Mouse (Mus musculus) intestine, embryonic 14.5 days (tissue): ENCODE measurements around the gene Gmpr2. TPM values are rescaled to one million over a fixed set of nuclear protein-coding genes. Genes with fewer than 3 reads are reported as not detected.

Experiments used
- ATAC-seq: fragments of 200-750 bp; cut with Nextera tagmentation; replicated peaks from 2 replicates; pipeline ENCODE4 v1.8.0; 2017; ENCODE audit warnings: low read depth, moderate number of reproducible peaks, moderate TSS enrichment, moderate library complexity; ENCODE audit not compliant: low FRiP score, low TSS enrichment
- DNase-seq: peaks from one replicate; pipeline ENCODE4 v3.0.0-alpha.2; 2018; ENCODE audit warnings: low spot score
- H3K27ac ChIP-seq: fragments of 300-500 bp; sonication (generic); 2 replicates; pipeline ENCODE4 v1.5.1; 2014; ENCODE audit warnings: low read depth, mild to moderate bottlenecking, control low read depth
- H3K27me3 ChIP-seq: fragments of 300-500 bp; sonication (generic); replicated peaks from 2 replicates; pipeline ENCODE4 v1.6.1; 2014; ENCODE audit warnings: low read length, control low read depth; ENCODE audit not compliant: control insufficient read depth, insufficient read depth
- H3K36me3 ChIP-seq: fragments of 300-500 bp; sonication (generic); 2 replicates; pipeline ENCODE4 v1.6.1; 2014; ENCODE audit warnings: low read length, control low read depth; ENCODE audit not compliant: control insufficient read depth, insufficient read depth
- H3K4me1 ChIP-seq: fragments of 300-500 bp; sonication (generic); replicated peaks from 2 replicates; pipeline ENCODE4 v1.6.1; 2014; ENCODE audit warnings: low read length, control low read depth, mixed read lengths; ENCODE audit not compliant: control insufficient read depth, insufficient read depth
- H3K4me2 ChIP-seq: fragments of 300-500 bp; sonication (generic); 2 replicates; pipeline ENCODE4 v1.6.1; 2014; ENCODE audit warnings: low read length
- H3K4me3 ChIP-seq: fragments of 300-500 bp; sonication (generic); 2 replicates; pipeline ENCODE4 v1.5.1; 2014; ENCODE audit warnings: low read depth, low read length, control low read depth, mixed read lengths
- H3K9ac ChIP-seq: fragments of 300-500 bp; sonication (generic); 2 replicates; pipeline ENCODE4 v1.6.1; 2014; ENCODE audit warnings: mild to moderate bottlenecking, low read length
- H3K9me3 ChIP-seq: fragments of 300-500 bp; sonication (generic); 2 replicates; pipeline ENCODE4 v1.6.1; 2016; ENCODE audit warnings: low read length, control low read depth; ENCODE audit not compliant: control insufficient read depth
- WGBS: fragments of 180-500 bp; shearing (Covaris S2); extraction: QIAGEN DNeasy Blood & Tissue Kit; methylation state at CpG from one replicate; pipeline ENCODE4 v1.1.7; 2014; 5-methylcytosine and 5-hydroxymethylcytosine counted together
- polyA plus RNA-seq: library from polyadenylated mRNA; unstranded; fragments of >200 nt; fragmentation: Nextera tagmentation; extraction: Ambion mirVana; gene quantifications from 2 replicates; pipeline ENCODE4 v1.2.1, GENCODE M21; 2014

Gene Gmpr2
- polyA plus RNA-seq, 1 experiment from 2014 or later: 53.5 TPM

DNA sequence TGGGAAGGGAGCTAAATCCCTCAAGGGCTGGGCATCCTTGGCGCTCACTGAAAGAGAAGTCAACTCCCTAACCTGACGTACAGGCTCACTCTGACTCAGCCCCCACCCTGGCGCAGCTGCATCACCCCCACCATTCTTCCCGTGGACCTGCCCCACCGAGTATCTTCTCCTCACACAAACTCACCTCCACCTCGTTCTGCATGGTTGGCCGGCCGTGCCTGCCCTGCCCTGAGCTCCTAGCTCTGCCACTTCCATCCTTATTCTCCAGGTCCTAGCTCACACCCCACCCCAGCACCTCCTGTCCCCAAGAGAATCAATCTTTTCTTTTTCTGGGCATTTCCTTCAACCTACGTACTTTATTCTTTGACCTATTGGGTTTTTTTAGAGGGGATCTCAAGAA lies 29.4 kb downstream of the Gmpr2 start:
- Histone ChIP-seq H3K4me3 (no peak overlapping the region), H3K27ac (no peak overlapping the region), H3K9ac (no peak overlapping the region), H3K4me2 (no peak overlapping the region), H3K4me1 (no peaks in the 10 kb centered on the region), H3K9me3 (no peaks in the 10 kb centered on the region), H3K27me3 (no peaks in the 10 kb centered on the region), H3K36me3 (no peaks in the 10 kb centered on the region)
- WGBS: 58% methylated on average over 9 of the region's 9 CpGs
- ATAC-seq (no peak), DNase-seq (no peak)

DNA sequence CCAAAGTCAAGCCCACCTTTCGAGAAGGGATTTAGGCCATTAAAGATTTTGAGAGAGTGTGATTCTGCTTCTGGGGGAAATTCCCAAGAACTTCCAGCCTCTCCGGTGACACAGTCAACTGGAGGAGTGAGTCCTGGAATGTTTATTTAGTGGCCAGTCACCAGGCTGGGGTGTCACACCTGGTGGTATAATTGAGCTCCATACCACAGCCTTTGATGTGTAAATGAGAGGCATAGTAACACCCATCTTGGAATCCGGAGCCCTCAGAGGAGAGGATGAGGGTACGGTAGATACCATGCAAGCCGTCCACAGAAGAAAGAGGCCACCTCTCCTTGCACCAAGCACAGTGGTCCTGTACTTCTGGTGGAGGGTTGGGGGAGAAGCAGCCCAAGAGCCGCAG lies 31.0 kb downstream of the Gmpr2 start:
- Histone ChIP-seq H3K4me3 (no peak overlapping the region), H3K27ac (no peak overlapping the region), H3K9me3 (no peaks in the 10 kb centered on the region), H3K27me3 (no peaks in the 10 kb centered on the region), H3K36me3 (no peaks in the 10 kb centered on the region), H3K4me1 (no peaks in the 10 kb centered on the region), H3K4me2 (no peak overlapping the region), H3K9ac (no peak overlapping the region)
- no peak for DNase-seq
- ATAC-seq: no peak
- whole genome bisulfite sequencing: 45% methylated on average over 6 of the region's 6 CpGs

DNA sequence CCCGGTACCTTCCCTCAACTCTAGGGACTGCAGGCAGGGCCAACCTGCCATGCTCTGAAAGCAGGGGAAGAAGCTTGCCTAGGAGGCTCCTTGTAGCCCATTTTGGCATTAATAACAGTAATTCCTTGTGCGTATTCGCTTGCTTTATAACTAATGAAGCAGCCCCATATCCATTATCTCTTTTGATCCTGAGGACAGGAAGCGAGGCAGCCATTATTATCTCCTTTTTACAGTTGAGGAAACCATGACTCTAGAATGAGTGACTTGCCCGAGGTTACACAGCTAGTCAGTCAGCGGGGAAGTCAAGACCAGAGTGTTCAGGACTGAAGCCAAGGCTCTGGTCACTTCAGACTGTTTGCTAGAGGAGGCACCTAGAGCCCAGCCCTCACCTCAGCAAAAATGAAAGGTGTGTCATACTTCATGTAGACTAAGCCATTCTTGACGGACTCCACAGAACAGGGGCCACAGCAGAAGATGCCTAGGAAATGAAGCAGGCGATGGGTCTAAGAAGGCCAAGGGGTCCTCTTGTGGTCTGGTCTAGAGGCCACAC lies 34.4 kb downstream of the Gmpr2 start:
- Histone ChIP-seq H3K36me3 (no peaks in the 10 kb centered on the region), H3K4me1 (no peaks in the 10 kb centered on the region), H3K9ac (no peak overlapping the region), H3K4me3 (no peak overlapping the region), H3K27ac (no peak overlapping the region), H3K27me3 (no peaks in the 10 kb centered on the region), H3K9me3 (no peaks in the 10 kb centered on the region), H3K4me2 (no peak overlapping the region)
- no peak for DNase-seq
- 86% methylated on average over 8 of the region's 8 CpGs for WGBS
- no peak for ATAC-seq

DNA sequence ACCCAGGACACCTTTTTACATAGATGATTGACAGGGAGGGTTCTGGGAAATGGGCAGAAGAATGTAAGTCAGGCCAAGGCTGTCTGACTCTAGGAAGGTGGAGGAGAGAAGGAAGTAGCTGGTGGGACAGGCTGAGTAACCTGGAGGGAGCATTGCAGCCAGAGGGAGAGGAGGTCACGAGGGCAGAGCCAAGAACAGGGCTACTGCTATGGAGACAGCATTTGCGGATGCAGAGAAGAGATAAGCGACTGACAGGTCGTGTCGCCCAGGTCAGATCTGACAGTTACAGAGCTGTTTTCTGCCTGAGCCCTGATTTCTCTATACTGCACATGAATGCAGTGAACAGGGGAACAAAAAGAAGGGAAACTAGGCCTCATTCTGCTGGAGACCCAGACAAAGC lies 35.7 kb downstream of the Gmpr2 start:
- ATAC-seq (no peak), DNase-seq (no peak)
- H3K4me3 ChIP-seq: no peak overlapping the region
- H3K27ac ChIP-seq: no peak overlapping the region
- no peaks in the 10 kb centered on the region for H3K9me3 ChIP-seq
- no peaks in the 10 kb centered on the region for H3K4me1 ChIP-seq
- H3K4me2 ChIP-seq: no peak overlapping the region
- no peaks in the 10 kb centered on the region for H3K36me3 ChIP-seq
- 67% methylated on average over 5 of the region's 5 CpGs for WGBS
- no peak overlapping the region for H3K9ac ChIP-seq
- H3K27me3 ChIP-seq: 0 out of 2 replicates have a peak, but pooled peaks cover under 1% of the 10 kb centered on the region

DNA sequence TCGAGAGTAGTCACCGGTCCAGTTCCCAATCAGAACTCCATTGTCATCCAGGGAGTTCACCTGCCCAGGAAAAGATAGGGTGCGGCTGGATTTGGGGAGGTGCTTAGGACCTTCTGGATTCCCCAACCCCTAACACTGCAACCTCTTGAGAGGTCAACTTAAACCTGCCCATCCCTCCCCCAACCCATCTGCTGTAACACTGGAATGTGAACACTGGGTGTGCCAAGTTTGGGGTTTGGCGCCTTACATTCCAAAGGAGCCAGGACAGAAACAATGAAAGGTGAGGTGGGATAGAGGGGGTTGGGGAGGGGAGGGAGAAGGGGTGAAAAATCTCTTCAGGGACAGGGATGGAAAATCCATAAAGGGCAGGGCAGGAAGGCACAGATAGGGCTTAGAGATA lies 37.8 kb downstream of the Gmpr2 start:
- Histone ChIP-seq H3K9me3 (no peaks in the 10 kb centered on the region), H3K4me1 (peaks cover 9% of the 10 kb centered on the region; the same call in 1 of the 2 replicates), H3K27ac (no peak overlapping the region), H3K4me2 (no peak overlapping the region), H3K27me3 (peaks cover 8% of the 10 kb centered on the region; the same call in 1 of the 2 replicates), H3K36me3 (no peaks in the 10 kb centered on the region), H3K9ac (no peak overlapping the region), H3K4me3 (no peak overlapping the region)
- WGBS: 79% methylated on average over 4 of the region's 4 CpGs
- ATAC-seq: no peak
- no peak for DNase-seq

DNA sequence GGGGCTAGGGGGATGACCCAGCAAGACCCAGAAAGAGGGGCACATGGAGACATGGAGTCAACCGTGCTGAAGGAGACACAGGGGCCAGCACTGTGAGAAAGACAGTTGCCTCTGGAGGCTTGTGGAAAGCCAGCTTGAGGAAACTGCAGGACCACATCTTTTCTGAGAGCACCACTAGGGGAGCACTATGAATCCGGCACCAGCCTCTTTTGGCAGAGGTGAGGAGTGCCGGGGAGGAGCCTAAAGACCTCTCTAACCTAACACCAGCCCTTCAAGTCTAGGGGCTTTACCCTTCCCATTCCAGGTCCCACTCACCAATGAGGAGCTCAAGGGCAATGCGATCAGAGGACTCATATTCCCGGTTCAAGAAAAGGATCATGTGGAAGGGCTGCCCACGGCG lies 40.0 kb downstream of the Gmpr2 start:
- Histone ChIP-seq H3K4me3 (no peak overlapping the region), H3K9me3 (no peaks in the 10 kb centered on the region), H3K9ac (no peak overlapping the region), H3K27me3 (peaks cover 8% of the 10 kb centered on the region; the same call in 1 of the 2 replicates), H3K4me2 (no peak overlapping the region), H3K36me3 (peaks cover 8% of the 10 kb centered on the region), H3K27ac (no peak overlapping the region), H3K4me1 (peaks cover 9% of the 10 kb centered on the region; the same call in 1 of the 2 replicates)
- no peak for DNase-seq
- ATAC-seq: no peak
- WGBS: 82% methylated on average over 7 of the region's 7 CpGs

DNA sequence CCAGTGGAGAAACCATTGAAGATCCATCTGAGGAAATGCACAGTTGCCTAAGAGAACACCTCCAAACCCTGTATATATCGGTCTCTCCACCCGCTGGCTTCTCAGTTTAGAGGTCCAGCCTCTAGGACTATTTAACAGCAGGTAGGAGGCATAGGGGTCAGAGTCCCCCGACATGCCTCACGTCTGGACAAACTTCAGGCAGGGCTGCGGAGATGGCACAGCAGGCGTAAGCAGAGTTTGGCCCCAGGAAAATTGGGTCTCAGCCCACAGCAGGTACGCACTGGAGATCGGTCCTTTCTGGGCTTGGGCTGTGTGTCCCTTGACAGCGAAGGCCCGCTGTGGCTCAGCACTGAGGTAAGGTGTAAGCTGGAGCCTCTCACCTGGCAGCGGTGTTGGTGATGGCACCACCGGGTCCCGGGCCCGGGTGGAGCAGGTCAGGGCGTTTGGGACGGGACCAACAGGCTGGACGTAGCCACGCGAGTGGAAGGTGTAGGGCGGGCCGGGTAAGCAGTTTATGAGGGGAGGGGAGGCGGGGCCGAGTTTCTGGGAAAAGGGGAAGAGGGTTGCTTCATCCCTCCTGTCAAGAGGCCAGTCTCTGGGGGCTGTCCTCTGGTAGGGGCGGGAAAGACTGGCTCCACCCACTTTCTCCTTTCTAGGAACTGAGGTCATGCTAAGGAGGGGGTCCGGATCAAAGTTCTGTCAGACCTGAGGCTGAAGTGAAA lies 41.4 kb downstream of the Gmpr2 start:
- H3K4me1 ChIP-seq: peaks cover 9% of the 10 kb centered on the region; the same call in 1 of the 2 replicates
- WGBS: 16% methylated on average over 25 of the region's 25 CpGs
- no peak overlapping the region for H3K27ac ChIP-seq
- DNase-seq (no peak), ATAC-seq (peak; percentile 51)
- H3K36me3 ChIP-seq: peaks cover 22% of the 10 kb centered on the region
- H3K9ac ChIP-seq: no peak overlapping the region
- H3K4me2 ChIP-seq: peak overlapping the region; percentile 48
- H3K27me3 ChIP-seq: peaks cover 8% of the 10 kb centered on the region; the same call in 1 of the 2 replicates
- peak overlapping the region; percentile 14; the same call in 1 of the 2 replicates for H3K4me3 ChIP-seq
- H3K9me3 ChIP-seq: no peaks in the 10 kb centered on the region

DNA sequence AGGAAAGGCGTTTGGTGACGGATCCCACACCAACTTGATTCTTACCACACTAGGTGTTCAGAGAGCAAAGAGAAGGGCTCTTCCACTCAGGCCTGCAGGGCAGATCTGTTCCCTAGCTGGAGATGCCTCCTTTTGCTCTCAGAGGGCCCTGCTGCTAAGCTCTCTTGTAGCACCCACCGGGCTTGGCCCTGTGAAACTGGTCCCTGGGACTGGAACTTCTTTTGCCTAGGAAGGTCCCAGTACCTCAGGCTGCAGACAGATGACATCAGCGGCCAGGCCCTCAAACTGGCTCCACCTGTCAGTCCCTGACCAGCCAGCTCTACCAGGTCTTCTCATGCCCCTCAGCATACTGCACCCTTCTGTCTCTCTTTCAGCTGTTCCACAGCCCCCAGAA lies 42.0 kb downstream of the Gmpr2 start, which contains the start of gene Tgm1:
Gene Tgm1 (minus strand): TSS at position 198 of the 394 bp plus-strand sequence.
- Histone ChIP-seq H3K27me3 (peaks cover 8% of the 10 kb centered on the region; the same call in 1 of the 2 replicates), H3K4me3 (peak within 1 kb of the TSS; percentile 14; the same call in 1 of the 2 replicates), H3K9ac (no peak within 1 kb of the TSS), H3K4me1 (peaks cover 9% of the 10 kb centered on the region; the same call in 1 of the 2 replicates), H3K36me3 (peaks cover 27% of the 10 kb centered on the region), H3K4me2 (peak within 1 kb of the TSS; percentile 48), H3K27ac (no peak within 1 kb of the TSS), H3K9me3 (no peaks in the 10 kb centered on the region)
- ATAC-seq: peak; percentile 21
- 23% methylated on average over 4 of the region's 4 CpGs for WGBS
- peak; percentile 62 for DNase-seq
